Mouse (Mus musculus) kidney, embryonic 16.5 days (tissue): ENCODE data around the gene Nat14. TPM values are rescaled to one million over a fixed set of nuclear protein-coding genes. Genes with fewer than 3 reads are reported as not detected.

ENCODE experiments used
- ATAC-seq: fragments of 200-750 bp; cut with Nextera tagmentation; 2 replicates; pipeline ENCODE4 v1.8.0; 2017; ENCODE audit warnings: moderate TSS enrichment; ENCODE audit not compliant: low FRiP score, low TSS enrichment
- H3K27ac ChIP-seq: fragments of 300-500 bp; sonication (generic); 2 replicates; pipeline ENCODE4 v1.5.1; 2014; ENCODE audit warnings: low read length
- H3K27me3 ChIP-seq: fragments of 300-500 bp; sonication (generic); 2 replicates; pipeline ENCODE4 v1.6.1; 2014; ENCODE audit warnings: low read length, control low read depth, mixed read lengths; ENCODE audit not compliant: insufficient read depth
- H3K36me3 ChIP-seq: fragments of 300-500 bp; sonication (generic); 2 replicates; pipeline ENCODE4 v1.6.1; 2014; ENCODE audit warnings: low read length, control low read depth, mixed read lengths; ENCODE audit not compliant: insufficient read depth
- H3K4me1 ChIP-seq: fragments of 300-500 bp; sonication (generic); 2 replicates; pipeline ENCODE4 v1.6.1; 2014; ENCODE audit warnings: low read length, control low read depth, mixed read lengths; ENCODE audit not compliant: insufficient read depth
- H3K4me2 ChIP-seq: fragments of 300-500 bp; sonication (generic); replicated peaks from 2 replicates; pipeline ENCODE4 v1.6.1; 2014; ENCODE audit warnings: low read depth, low read length
- H3K4me3 ChIP-seq: fragments of 300-500 bp; sonication (generic); 2 replicates; pipeline ENCODE4 v1.5.1; 2014; ENCODE audit warnings: mild to moderate bottlenecking, low read length
- H3K9ac ChIP-seq: fragments of 300-500 bp; sonication (generic); replicated peaks from 2 replicates; pipeline ENCODE4 v1.6.1; 2014; ENCODE audit warnings: low read length
- H3K9me3 ChIP-seq: fragments of 300-500 bp; sonication (generic); 2 replicates; pipeline ENCODE4 v1.6.1; 2016; ENCODE audit warnings: low read length, control low read depth
- WGBS: fragments of 180-500 bp; shearing (Covaris S2); extraction: QIAGEN DNeasy Blood & Tissue Kit; methylation state at CpG from one replicate; pipeline ENCODE4 v1.1.7; 2014; 5-methylcytosine and 5-hydroxymethylcytosine counted together
- polyA plus RNA-seq: library from polyadenylated mRNA; unstranded; fragments of >200 nt; fragmentation: Nextera tagmentation; extraction: Ambion mirVana; gene quantifications from 2 replicates; pipeline ENCODE4 v1.2.1, GENCODE M21; 2015

Gene Nat14
- polyA plus RNA-seq, 1 experiment from 2014 or later: 5.8 TPM

GRCm38 (mm10) chr7:4964988-4965387 is 43.2 kb downstream of the Nat14 start:
- H3K27me3 ChIP-seq: no peaks in the 10 kb centered on the region
- no peak overlapping the region for H3K4me2 ChIP-seq
- H3K4me1 ChIP-seq: no peaks in the 10 kb centered on the region
- H3K9me3 ChIP-seq: no peaks in the 10 kb centered on the region
- H3K36me3 ChIP-seq: no peaks in the 10 kb centered on the region
- H3K27ac ChIP-seq: no peak overlapping the region
- no peak for ATAC-seq
- H3K9ac ChIP-seq: no peak overlapping the region
- H3K4me3 ChIP-seq: no peak overlapping the region
- WGBS: 87% methylated on average over 5 of the region's 5 CpGs

GRCm38 (mm10) chr7:4971068-4971467 is 49.2 kb downstream of the Nat14 start, which contains the start of gene Sbk3:
Gene Sbk3 (minus strand): TSS chr7:4971168.
- no peaks in the 10 kb centered on the region for H3K4me1 ChIP-seq
- WGBS: 42% methylated on average over 6 of the region's 6 CpGs
- H3K4me2 ChIP-seq: no peak within 1 kb of the TSS
- no peaks in the 10 kb centered on the region for H3K9me3 ChIP-seq
- H3K27ac ChIP-seq: no peak within 1 kb of the TSS
- no peak within 1 kb of the TSS for H3K4me3 ChIP-seq
- H3K27me3 ChIP-seq: no peaks in the 10 kb centered on the region
- H3K9ac ChIP-seq: no peak within 1 kb of the TSS
- no peaks in the 10 kb centered on the region for H3K36me3 ChIP-seq
- ATAC-seq: no peak

- H3K4me1 ChIP-seq: no peaks in the 10 kb centered on the region
- WGBS: 24% methylated on average over 7 of the region's 7 CpGs
- no peak overlapping the region for H3K4me2 ChIP-seq
- H3K9ac ChIP-seq: no peak overlapping the region
- H3K4me3 ChIP-seq: no peak overlapping the region
- H3K27me3 ChIP-seq: no peaks in the 10 kb centered on the region
- H3K9me3 ChIP-seq: no peaks in the 10 kb centered on the region
- no peak for ATAC-seq
- no peak overlapping the region for H3K27ac ChIP-seq
- H3K36me3 ChIP-seq: no peaks in the 10 kb centered on the region
Observed at GRCm38 (mm10) chr7:4971710-4972109, 49.9 kb downstream of the Nat14 start.

GRCm38 (mm10) chr7:4972321-4973047 is 50.7 kb downstream of the Nat14 start:
- Histone ChIP-seq H3K9me3 (no peaks in the 10 kb centered on the region), H3K27ac (no peak overlapping the region), H3K4me1 (no peaks in the 10 kb centered on the region), H3K4me3 (no peak overlapping the region), H3K9ac (no peak overlapping the region), H3K27me3 (no peaks in the 10 kb centered on the region), H3K36me3 (no peaks in the 10 kb centered on the region), H3K4me2 (no peak overlapping the region)
- WGBS: 64% methylated on average over 18 of the region's 18 CpGs
- ATAC-seq: no peak; the same call in 1 of the 2 replicates

Other genes with a start within 250 kb of the Nat14 start
- gene Hspbp1, start 237.0 kb upstream of the Nat14 start, polyA plus RNA-seq: 114 and 118 TPM in 2 replicates
- 1.2 and 1.3 TPM in 2 replicates for gene Brsk1, start 231.4 kb upstream of the Nat14 start, polyA plus RNA-seq
- gene Tmem150b, start 196.8 kb upstream of the Nat14 start, polyA plus RNA-seq: 0.07 and 0.08 TPM in 2 replicates
- gene Kmt5c, start 181.9 kb upstream of the Nat14 start, polyA plus RNA-seq: 99.3 and 104 TPM in 2 replicates
- 71.2 and 71.4 TPM in 2 replicates for gene Cox6b2, start 168.9 kb upstream of the Nat14 start, polyA plus RNA-seq
- not detected in 2 replicates for gene Fam71e2, start 150.7 kb upstream of the Nat14 start, polyA plus RNA-seq
- gene Il11, start 139.2 kb upstream of the Nat14 start, polyA plus RNA-seq: 0.17 and 0.42 TPM in 2 replicates
- 0.57 and 0.97 TPM in 2 replicates for gene Tmem190, start 139.1 kb upstream of the Nat14 start, polyA plus RNA-seq
- 12.5 and 14.3 TPM in 2 replicates for gene Tmem238, start 132.4 kb upstream of the Nat14 start, polyA plus RNA-seq
- 315 and 357 TPM in 2 replicates for gene Rpl28, start 129.2 kb upstream of the Nat14 start, polyA plus RNA-seq
- gene Ube2s, start 109.4 kb upstream of the Nat14 start, polyA plus RNA-seq: 355 and 360 TPM in 2 replicates
- gene Shisa7, start 77.3 kb upstream of the Nat14 start, polyA plus RNA-seq: 0.84 and 1.1 TPM in 2 replicates
- 9.2 and 9.7 TPM in 2 replicates for gene Isoc2b, start 51.8 kb upstream of the Nat14 start, polyA plus RNA-seq
- gene Isoc2a, start 44.9 kb upstream of the Nat14 start, polyA plus RNA-seq: 1.2 and 1.4 TPM in 2 replicates
- gene Gm36210, start 15.5 kb upstream of the Nat14 start, polyA plus RNA-seq: not detected in 2 replicates
- gene Zfp628, start 6.8 kb upstream of the Nat14 start, polyA plus RNA-seq: 3.6 and 4.2 TPM in 2 replicates
- 2.3 and 2.8 TPM in 2 replicates for gene Ssc5d, start 3.8 kb downstream of the Nat14 start, polyA plus RNA-seq
- 0.26 and 0.41 TPM in 2 replicates for gene Sbk2, start 42.4 kb downstream of the Nat14 start, polyA plus RNA-seq
- gene Sbk3, start 49.1 kb downstream of the Nat14 start, polyA plus RNA-seq: not detected in 2 replicates
- gene Zfp579, start 74.1 kb downstream of the Nat14 start, polyA plus RNA-seq: 31.3 and 40.5 TPM in 2 replicates
- 14.4 and 15.2 TPM in 2 replicates for gene Zfp524, start 92.4 kb downstream of the Nat14 start, polyA plus RNA-seq
- gene Fiz1, start 92.7 kb downstream of the Nat14 start, polyA plus RNA-seq: 41.9 and 44.2 TPM in 2 replicates
- gene Gm44973, start 93.5 kb downstream of the Nat14 start, polyA plus RNA-seq: 1.7 and 1.9 TPM in 2 replicates
- 6.6 and 7.6 TPM in 2 replicates for gene Zfp865, start 98.3 kb downstream of the Nat14 start, polyA plus RNA-seq
- 27.1 and 30.3 TPM in 2 replicates for gene Ccdc106, start 98.5 kb downstream of the Nat14 start, polyA plus RNA-seq
- gene 4632433K11Rik, start 112.1 kb downstream of the Nat14 start, polyA plus RNA-seq: 1.3 TPM in 1 of 2 replicates, not detected in the other
- 8.1 and 8.2 TPM in 2 replicates for gene Zfp784, start 116.4 kb downstream of the Nat14 start, polyA plus RNA-seq
- gene Zfp580, start 129.5 kb downstream of the Nat14 start, polyA plus RNA-seq: 35.0 and 44.0 TPM in 2 replicates
- 136 and 139 TPM in 2 replicates for gene U2af2, start 140.1 kb downstream of the Nat14 start, polyA plus RNA-seq
- gene Epn1, start 158.2 kb downstream of the Nat14 start, polyA plus RNA-seq: 64.9 and 66.6 TPM in 2 replicates
- not detected in 2 replicates for gene Rfpl4, start 194.9 kb downstream of the Nat14 start, polyA plus RNA-seq
- 0.23 and 0.69 TPM in 2 replicates for gene Rasl2-9, start 203.9 kb downstream of the Nat14 start, polyA plus RNA-seq
- gene Vmn1r55, start 227.6 kb downstream of the Nat14 start, polyA plus RNA-seq: not detected in 2 replicates